Mouse (Mus musculus) kidney, adult 2 months (tissue): ENCODE data around the gene Klhl8. TPM values are rescaled to one million over a fixed set of nuclear protein-coding genes. Genes with fewer than 3 reads are reported as not detected.
"Not testable (repeated sequence)": the region's sequence is repeated elsewhere in the genome, so short reads cannot be mapped to it uniquely, and the experiment has no call there.

Source experiments
- DNase-seq: peaks from one replicate; pipeline ENCODE4 v3.0.0; 2021
- H3K27ac ChIP-seq: fragments of 200-500 bp; 2 replicates; pipeline ENCODE4 v1.5.1; 2012; ENCODE audit warnings: low read depth, low read length, control low read depth, inconsistent platforms; ENCODE audit not compliant: insufficient read depth
- H3K27me3 ChIP-seq: fragments of 200-500 bp; replicated peaks from 2 replicates; pipeline ENCODE4 v1.6.1; 2012; ENCODE audit warnings: mild to moderate bottlenecking, moderate library complexity, low read length, inconsistent platforms; ENCODE audit not compliant: control insufficient read depth, insufficient read depth
- H3K36me3 ChIP-seq: fragments of 200-500 bp; 2 replicates; pipeline ENCODE4 v1.6.1; 2012; ENCODE audit warnings: mild to moderate bottlenecking, moderate library complexity, low read length, inconsistent platforms; ENCODE audit not compliant: control insufficient read depth, insufficient read depth
- H3K4me1 ChIP-seq: fragments of 200-500 bp; 2 replicates; pipeline ENCODE4 v1.6.1; 2011; ENCODE audit warnings: low read length; ENCODE audit not compliant: control insufficient read depth, insufficient read depth
- H3K4me3 ChIP-seq: fragments of 200-500 bp; 2 replicates; pipeline ENCODE4 v1.5.1; 2011; ENCODE audit warnings: mild to moderate bottlenecking, low read depth, low read length, control low read depth; ENCODE audit not compliant: insufficient read depth
- CTCF ChIP-seq: fragments of 200-500 bp; conservative IDR thresholded peaks from 2 replicates; pipeline ENCODE4 v1.5.1; 2011; ENCODE audit warnings: low read depth, mild to moderate bottlenecking, control low read depth, low read length, moderate library complexity, mixed read lengths; ENCODE audit not compliant: insufficient read depth, insufficient read length
- POLR2A ChIP-seq: fragments of 200-500 bp; IDR thresholded peaks from one replicate; pipeline ENCODE4 v1.6.1; 2011; ENCODE audit warnings: low read depth, low read length, control low read depth
- WGBS: fragments of 180-500 bp; shearing (Covaris S2); methylation state at CpG from one replicate; pipeline ENCODE4 v1.1.7; 2018; 5-methylcytosine and 5-hydroxymethylcytosine counted together
- polyA plus RNA-seq: library from polyadenylated mRNA; depleted of rRNA; stranded (reverse); fragments of >200 nt; gene quantifications from 2 replicates; pipeline ENCODE4 v1.2.3, GENCODE M21; 2012

Klhl8 gene
- polyA plus RNA-seq, 1 experiment: 5.6 TPM

GRCm38 (mm10) chr5:103938547-103939349 lies 27.7 kb upstream of the Klhl8 start:
- WGBS: 49% methylated on average over 11 of the region's 11 CpGs
- Histone ChIP-seq H3K27me3 (no peaks in the 10 kb centered on the region), H3K4me1 (no peaks in the 10 kb centered on the region), H3K4me3 (no peak overlapping the region), H3K27ac (no peak overlapping the region), H3K36me3 (no peaks in the 10 kb centered on the region)
- TF ChIP-seq CTCF: no peak
- no peak for TF ChIP-seq POLR2A
- no peak for DNase-seq

- H3K4me3 ChIP-seq: no peak overlapping the region
- no peaks in the 10 kb centered on the region for H3K36me3 ChIP-seq
- 57% methylated on average over 14 of the region's 14 CpGs for WGBS
- H3K27me3 ChIP-seq: no peaks in the 10 kb centered on the region
- no peak overlapping the region for H3K27ac ChIP-seq
- no peak for DNase-seq
- no peaks in the 10 kb centered on the region for H3K4me1 ChIP-seq
- TF ChIP-seq POLR2A (no peak), CTCF (peak; percentile 84)
Observed at GRCm38 (mm10) chr5:103936906-103937589, 26.0 kb upstream of the Klhl8 start.

GRCm38 (mm10) chr5:103931924-103932323 lies 20.9 kb upstream of the Klhl8 start:
- not testable (repeated sequence) for H3K4me1 ChIP-seq, H3K36me3 ChIP-seq, H3K27me3 ChIP-seq, H3K27ac ChIP-seq, H3K4me3 ChIP-seq, DNase-seq

GRCm38 (mm10) chr5:103930511-103930910 lies 19.5 kb upstream of the Klhl8 start:
- TF ChIP-seq CTCF (no peak), POLR2A (no peak)
- 73% methylated on average over 5 of the region's 5 CpGs for WGBS
- no peak for DNase-seq
- no peaks in the 10 kb centered on the region for H3K27me3 ChIP-seq
- no peaks in the 10 kb centered on the region for H3K36me3 ChIP-seq
- H3K27ac ChIP-seq: no peak overlapping the region
- H3K4me1 ChIP-seq: peaks cover 5% of the 10 kb centered on the region; the same call in 1 of the 2 replicates
- H3K4me3 ChIP-seq: no peak overlapping the region

GRCm38 (mm10) chr5:103928196-103928550 lies 17.1 kb upstream of the Klhl8 start:
- peaks cover 8% of the 10 kb centered on the region; the same call in 1 of the 2 replicates for H3K4me1 ChIP-seq
- TF ChIP-seq CTCF (no peak), POLR2A (no peak)
- no peak overlapping the region for H3K4me3 ChIP-seq
- H3K27me3 ChIP-seq: no peaks in the 10 kb centered on the region
- DNase-seq: no peak
- WGBS: 62% methylated on average over 7 of the region's 7 CpGs
- H3K36me3 ChIP-seq: no peaks in the 10 kb centered on the region
- no peak overlapping the region for H3K27ac ChIP-seq

GRCm38 (mm10) chr5:103927429-103928195 lies 16.6 kb upstream of the Klhl8 start:
- H3K4me1 ChIP-seq: peaks cover 8% of the 10 kb centered on the region; the same call in 1 of the 2 replicates
- TF ChIP-seq POLR2A (no peak), CTCF (peak; percentile 89)
- H3K27ac ChIP-seq: peak overlapping the region; percentile 63
- peak overlapping the region; percentile 53 for H3K4me3 ChIP-seq
- H3K36me3 ChIP-seq: no peaks in the 10 kb centered on the region
- H3K27me3 ChIP-seq: no peaks in the 10 kb centered on the region
- 12% methylated on average over 27 of the region's 27 CpGs for WGBS
- peak; percentile 93 for DNase-seq

- no peak overlapping the region for H3K4me3 ChIP-seq
- TF ChIP-seq CTCF: peak; percentile 62
- no peak for TF ChIP-seq POLR2A
- no peaks in the 10 kb centered on the region for H3K36me3 ChIP-seq
- H3K27me3 ChIP-seq: no peaks in the 10 kb centered on the region
- peak; percentile 23 for DNase-seq
- peaks cover 8% of the 10 kb centered on the region; the same call in 1 of the 2 replicates for H3K4me1 ChIP-seq
- no peak overlapping the region for H3K27ac ChIP-seq
- WGBS: 74% methylated on average over 12 of the region's 12 CpGs
Observed at GRCm38 (mm10) chr5:103926398-103926797, 15.3 kb upstream of the Klhl8 start.
